Mouse (Mus musculus) CH12.LX (cell line): Measurements from ENCODE around the gene Syap1. TPM values are rescaled to one million over a fixed set of nuclear protein-coding genes. Genes with fewer than 3 reads are reported as not detected.

Experiments
- DNase-seq: peaks from one replicate; pipeline ENCODE4 v3.0.0-alpha.2; 2013; ENCODE audit errors: extremely low read depth
- H3K27ac ChIP-seq: 2 replicates; pipeline ENCODE4 v1.5.1; 2012; ENCODE audit warnings: low read depth, mild to moderate bottlenecking, control low read depth, moderate library complexity; ENCODE audit not compliant: insufficient read depth
- H3K27me3 ChIP-seq: replicated peaks from 2 replicates; pipeline ENCODE3; 2012; ENCODE audit warnings: inconsistent platforms
- H3K36me3 ChIP-seq, 2 experiments: replicated peaks in 1 of 2; 2 replicates each; pipeline versions ENCODE3 to v1.6.1; 2012; ENCODE audit warnings: inconsistent platforms in 1 of 2, low read length in 1 of 2, mild to moderate bottlenecking in 1 of 2, mixed read lengths in 1 of 2, moderate library complexity in 1 of 2; ENCODE audit not compliant: control insufficient read depth in 1 of 2, insufficient read depth in 1 of 2
- H3K4me1 ChIP-seq, 2 experiments: 2 replicates each; pipeline ENCODE4 v1.6.1; 2012; ENCODE audit warnings: inconsistent platforms in 1 of 2, moderate library complexity in 1 of 2; ENCODE audit not compliant: insufficient read depth in 2 of 2, control insufficient read depth in 1 of 2
- H3K4me2 ChIP-seq: 2 replicates; pipeline ENCODE4 v1.6.1; 2012; ENCODE audit warnings: low read depth, mild to moderate bottlenecking, control low read depth; ENCODE audit not compliant: poor library complexity, insufficient read depth, severe bottlenecking
- H3K4me3 ChIP-seq, 3 experiments: fragments of 150-350 bp in 1 of 3; sonication (generic) in 1 of 3; replicated peaks in 1 of 3; 2 replicates each; pipeline versions ENCODE3 to v1.5.1; 2011 to 2012; ENCODE audit warnings: low read depth in 2 of 3, low read length in 2 of 3, mild to moderate bottlenecking in 2 of 3, moderate library complexity in 2 of 3, control low read depth in 1 of 3, improper control_type of control experiment in 1 of 3, inconsistent platforms in 1 of 3, mixed read lengths in 1 of 3; ENCODE audit not compliant: poor library complexity in 1 of 3
- H3K79me2 ChIP-seq: replicated peaks from 2 replicates; pipeline ENCODE4 v1.6.1; 2012; ENCODE audit warnings: mild to moderate bottlenecking, moderate library complexity; ENCODE audit not compliant: control insufficient read depth, poor library complexity, insufficient read depth, severe bottlenecking; ENCODE audit errors: extremely low read depth
- H3K9ac ChIP-seq: 2 replicates; pipeline ENCODE4 v1.6.1; 2012; ENCODE audit warnings: low read depth, mild to moderate bottlenecking, control low read depth, moderate library complexity; ENCODE audit not compliant: insufficient read depth
- H3K9me3 ChIP-seq: replicated peaks from 2 replicates; pipeline ENCODE3; 2012; ENCODE audit warnings: low read length, inconsistent platforms, mixed read lengths
- CHD2 ChIP-seq: IDR thresholded peaks from 2 replicates; pipeline ENCODE4 v1.6.1; 2011; ENCODE audit warnings: low read length, improper control_type of control experiment
- CTCF ChIP-seq, 2 experiments: IDR thresholded peaks in 1 of 2; conservative IDR thresholded peaks in 1 of 2; 2 replicates each; pipeline ENCODE4 v1.5.1; 2011 to 2012; ENCODE audit warnings: low read depth in 2 of 2, low read length in 2 of 2, improper control_type of control experiment in 1 of 2, inconsistent platforms in 1 of 2, mild to moderate bottlenecking in 1 of 2, moderate library complexity in 1 of 2
- E2F4 ChIP-seq: IDR thresholded peaks from 2 replicates; pipeline ENCODE4 v1.6.1; 2011; ENCODE audit warnings: low read depth, low read length, improper control_type of control experiment; ENCODE audit not compliant: insufficient replicate concordance
- EP300 ChIP-seq: IDR thresholded peaks from 2 replicates; pipeline ENCODE4 v1.6.1; 2011; ENCODE audit warnings: low read length, improper control_type of control experiment
- GABPA ChIP-seq: IDR thresholded peaks from 2 replicates; pipeline ENCODE4 v1.6.1; 2012; ENCODE audit warnings: low read depth, low read length, improper control_type of control experiment, inconsistent platforms; ENCODE audit not compliant: insufficient replicate concordance
- HCFC1 ChIP-seq: IDR thresholded peaks from 2 replicates; pipeline ENCODE4 v1.6.1; 2012; ENCODE audit warnings: low read depth, mild to moderate bottlenecking, inconsistent platforms, low read length, improper control_type of control experiment
- IRF4 ChIP-seq: IDR thresholded peaks from 2 replicates; pipeline ENCODE4 v1.6.1; 2014; ENCODE audit warnings: low read depth, mild to moderate bottlenecking, inconsistent platforms, low read length, improper control_type of control experiment
- JUND ChIP-seq: conservative IDR thresholded peaks from 2 replicates; pipeline ENCODE4 v1.6.1; 2011; ENCODE audit warnings: low read depth, low read length, improper control_type of control experiment
- KAT2A ChIP-seq: IDR thresholded peaks from 2 replicates; pipeline ENCODE4 v1.6.1; 2012; ENCODE audit warnings: low read length, improper control_type of control experiment, inconsistent platforms; ENCODE audit not compliant: insufficient replicate concordance
- MAX ChIP-seq: IDR thresholded peaks from 2 replicates; pipeline ENCODE4 v1.6.1; 2011; ENCODE audit warnings: low read length, improper control_type of control experiment
- MXI1 ChIP-seq: IDR thresholded peaks from 2 replicates; pipeline ENCODE4 v1.6.1; 2011; ENCODE audit warnings: mild to moderate bottlenecking, low read depth, low read length, improper control_type of control experiment
- MYC ChIP-seq: IDR thresholded peaks from 2 replicates; pipeline ENCODE4 v1.6.1; 2011; ENCODE audit warnings: low read depth, mild to moderate bottlenecking, improper control_type of control experiment, low read length
- NRF1 ChIP-seq: IDR thresholded peaks from 2 replicates; pipeline ENCODE4 v1.6.1; 2014; ENCODE audit warnings: low read depth, mild to moderate bottlenecking, inconsistent platforms, low read length, improper control_type of control experiment, moderate library complexity
- RAD21 ChIP-seq: IDR thresholded peaks from 2 replicates; pipeline ENCODE4 v1.6.1; 2011; ENCODE audit warnings: low read depth, mild to moderate bottlenecking, low read length, improper control_type of control experiment, moderate library complexity
- SIN3A ChIP-seq: IDR thresholded peaks from 2 replicates; pipeline ENCODE4 v1.6.1; 2012; ENCODE audit warnings: low read length, improper control_type of control experiment, inconsistent platforms
- SMC3 ChIP-seq: IDR thresholded peaks from 2 replicates; pipeline ENCODE4 v1.6.1; 2011; ENCODE audit warnings: low read depth, low read length, improper control_type of control experiment
- TBP ChIP-seq: conservative IDR thresholded peaks from 2 replicates; pipeline ENCODE4 v1.6.1; 2011; ENCODE audit warnings: low read depth, low read length, improper control_type of control experiment
- USF1 ChIP-seq: IDR thresholded peaks from 2 replicates; pipeline ENCODE4 v1.6.1; 2014; ENCODE audit warnings: low read depth, mild to moderate bottlenecking, inconsistent platforms, low read length, improper control_type of control experiment
- USF2 ChIP-seq: conservative IDR thresholded peaks from 2 replicates; pipeline ENCODE4 v1.6.1; 2011; ENCODE audit warnings: low read depth, low read length, improper control_type of control experiment
- ZMIZ1 ChIP-seq: IDR thresholded peaks from 2 replicates; pipeline ENCODE4 v1.6.1; 2012; ENCODE audit warnings: low read depth, mild to moderate bottlenecking, inconsistent platforms, low read length, improper control_type of control experiment
- dilution Hi-C: fragments of 300-500 bp; cut with MboI; formaldehyde crosslinking; loops from 2 replicates; pipeline ENCODE4 v1.14.3; 2020; ENCODE audit warnings: low sequenced_read_pairs; ENCODE audit not compliant: extremely low pct_unique_long_range_greater_than_20kb, extremely low pct_ligation_motif_present
- in situ Hi-C: fragments of 300-500 bp; cut with MboI; formaldehyde crosslinking; loops from 3 replicates; pipeline ENCODE4 v1.14.3; 2019; ENCODE audit warnings: low sequenced_read_pairs, low pct_ligation_motif_present, low pct_unique_long_range_greater_than_20kb, mixed read lengths
- polyA plus RNA-seq: library from polyadenylated mRNA; unstranded; fragments of >175 nt; gene quantifications from 2 replicates; pipeline ENCODE4 v1.2.1, GENCODE M21; 2012; ENCODE audit warnings: low read depth; ENCODE audit not compliant: insufficient read length
- total RNA-seq, 2 experiments: library from RNA; depleted of rRNA; stranded (reverse); fragments of 300-350 nt in 1 of 2; fragments of >200 nt in 1 of 2; gene quantifications; 2 replicates each; pipeline ENCODE4 v1.2.3; 2012 to 2014

Gene Syap1
- total and polyA plus RNA-seq, 3 experiments = 5.9 to 14.7 (median 12.3) TPM

DNA sequence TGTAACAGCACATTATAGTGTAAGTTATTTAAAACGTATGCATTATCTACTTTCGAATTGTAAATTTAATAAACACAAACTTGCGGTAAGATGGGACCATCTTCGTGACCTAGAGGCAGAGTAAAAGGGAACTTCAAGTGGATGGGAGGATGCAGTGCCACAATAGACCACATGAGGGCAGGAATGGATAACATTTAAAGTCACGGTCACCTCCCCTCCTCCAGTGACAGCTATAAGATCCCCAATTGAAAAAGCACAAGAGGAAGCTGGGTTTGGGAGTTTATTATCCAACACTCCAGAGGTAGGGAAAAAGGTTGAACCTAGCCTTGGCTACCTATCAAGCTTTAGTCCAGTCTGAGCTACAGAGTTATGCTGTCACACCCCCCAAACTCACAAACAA is 27.4 kb upstream of the Syap1 start:
- H3K27ac ChIP-seq = no peak overlapping the region
- no peak overlapping the region for H3K4me3 ChIP-seq
- dilution Hi-C loops = no loop called here
- H3K36me3 ChIP-seq = peaks cover 19 to 34% of the 10 kb centered on the region in 2 experiments
- in situ Hi-C loops = loop anchor here (25.0 kb wide), 1 partner anchor 222 kb away; no protein-coding TSS in a partner anchor
- no peaks in the 10 kb centered on the region for H3K27me3 ChIP-seq
- TF ChIP-seq USF1 = no peak
- TF ChIP-seq CTCF (conservative IDR thresholded peaks at IDR 0.05 in 1 of 2, IDR thresholded peaks at IDR 0.05 in 1 of 2; ENCODE audit: low read depth in 2 of 2, low read length in 2 of 2) = peak; percentile 62 to 78
- peak; percentile 84 for TF ChIP-seq RAD21
- no peak for TF ChIP-seq USF2
- no peak for TF ChIP-seq ZMIZ1
- no peak for TF ChIP-seq E2F4
- TF ChIP-seq KAT2A = no peak
- peak; percentile 48 for TF ChIP-seq SMC3
- peak; percentile 56 for DNase-seq
- no peaks in the 10 kb centered on the region for H3K79me2 ChIP-seq
- H3K9me3 ChIP-seq = no peaks in the 10 kb centered on the region
- no peaks in the 10 kb centered on the region for H3K4me1 ChIP-seq
- H3K4me2 ChIP-seq = no peak overlapping the region
- no peak overlapping the region for H3K9ac ChIP-seq

DNA sequence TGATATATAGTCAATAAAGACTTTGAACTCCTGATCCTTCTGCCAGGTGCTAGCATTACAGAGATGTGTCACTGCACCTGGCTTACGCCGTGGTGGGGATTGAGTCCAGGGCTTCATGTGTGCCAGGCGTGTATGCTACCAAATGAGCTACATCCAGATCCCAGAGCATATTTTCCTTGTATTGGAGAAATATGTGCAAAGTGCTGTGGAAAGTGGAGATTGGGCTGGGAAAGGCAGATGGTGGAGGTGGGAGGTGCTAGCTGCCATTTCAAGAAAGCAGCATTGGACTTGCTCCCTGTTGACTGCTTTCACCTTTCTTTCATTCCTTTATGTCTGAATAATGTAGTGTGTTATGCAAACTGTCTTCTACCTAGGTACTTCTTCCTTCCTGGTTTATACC is 25.4 kb upstream of the Syap1 start:
- Histone ChIP-seq H3K4me1 (no peaks in the 10 kb centered on the region), H3K27me3 (no peaks in the 10 kb centered on the region), H3K4me3 (no peak overlapping the region), H3K27ac (no peak overlapping the region), H3K36me3 (peaks cover 21 to 43% of the 10 kb centered on the region in 2 experiments), H3K9ac (no peak overlapping the region), H3K9me3 (no peaks in the 10 kb centered on the region), H3K79me2 (no peaks in the 10 kb centered on the region), H3K4me2 (no peak overlapping the region)
- in situ Hi-C loops (loop anchor here (25.0 kb wide), 1 partner anchor 224 kb away; no protein-coding TSS in a partner anchor), dilution Hi-C loops (no loop called here)
- no peak for DNase-seq
- no peak for TF ChIP-seq SIN3A
- TF ChIP-seq JUND = no peak
- no peak for TF ChIP-seq MYC
- no peak for TF ChIP-seq ZMIZ1
- no peak for TF ChIP-seq GABPA
- TF ChIP-seq SMC3 = no peak
- TF ChIP-seq CTCF (conservative IDR thresholded peaks at IDR 0.05 in 1 of 2, IDR thresholded peaks at IDR 0.05 in 1 of 2; ENCODE audit: low read depth in 2 of 2, low read length in 2 of 2) = no peak
- no peak for TF ChIP-seq USF1
- no peak for TF ChIP-seq MXI1
- TF ChIP-seq E2F4 = no peak
- TF ChIP-seq MAX = no peak
- no peak for TF ChIP-seq NRF1
- no peak for TF ChIP-seq EP300
- TF ChIP-seq HCFC1 = no peak
- TF ChIP-seq KAT2A = no peak
- no peak for TF ChIP-seq IRF4
- TF ChIP-seq TBP = no peak
- no peak for TF ChIP-seq CHD2
